Mouse (Mus musculus) ES-E14 (cell line): ENCODE data around the gene Tor2a.

Experiments
- HCFC1 ChIP-seq: IDR thresholded peaks from 2 replicates; pipeline ENCODE4 v1.6.1; 2012; ENCODE audit warnings: low read length, inconsistent platforms, borderline replicate concordance; ENCODE audit not compliant: insufficient read depth
- ZNF384 ChIP-seq: IDR thresholded peaks from 2 replicates; pipeline ENCODE4 v1.6.1; 2012; ENCODE audit warnings: low read depth, low read length, inconsistent platforms

GRCm38 (mm10) chr2:32714117-32714986 lies 42.7 kb upstream of the Tor2a start:
- no peak for TF ChIP-seq HCFC1
- no peak for TF ChIP-seq ZNF384
